Mouse (Mus musculus) retina, postnatal 1 day (tissue): ENCODE measurements around the gene Mrrf.
A peak's percentile ranks its signal among the peaks of the same experiment; 100 is the strongest.

Source experiments
- DNase-seq: peaks from one replicate; pipeline ENCODE4 v3.0.0-alpha.2; 2012

Mrrf gene

DNA sequence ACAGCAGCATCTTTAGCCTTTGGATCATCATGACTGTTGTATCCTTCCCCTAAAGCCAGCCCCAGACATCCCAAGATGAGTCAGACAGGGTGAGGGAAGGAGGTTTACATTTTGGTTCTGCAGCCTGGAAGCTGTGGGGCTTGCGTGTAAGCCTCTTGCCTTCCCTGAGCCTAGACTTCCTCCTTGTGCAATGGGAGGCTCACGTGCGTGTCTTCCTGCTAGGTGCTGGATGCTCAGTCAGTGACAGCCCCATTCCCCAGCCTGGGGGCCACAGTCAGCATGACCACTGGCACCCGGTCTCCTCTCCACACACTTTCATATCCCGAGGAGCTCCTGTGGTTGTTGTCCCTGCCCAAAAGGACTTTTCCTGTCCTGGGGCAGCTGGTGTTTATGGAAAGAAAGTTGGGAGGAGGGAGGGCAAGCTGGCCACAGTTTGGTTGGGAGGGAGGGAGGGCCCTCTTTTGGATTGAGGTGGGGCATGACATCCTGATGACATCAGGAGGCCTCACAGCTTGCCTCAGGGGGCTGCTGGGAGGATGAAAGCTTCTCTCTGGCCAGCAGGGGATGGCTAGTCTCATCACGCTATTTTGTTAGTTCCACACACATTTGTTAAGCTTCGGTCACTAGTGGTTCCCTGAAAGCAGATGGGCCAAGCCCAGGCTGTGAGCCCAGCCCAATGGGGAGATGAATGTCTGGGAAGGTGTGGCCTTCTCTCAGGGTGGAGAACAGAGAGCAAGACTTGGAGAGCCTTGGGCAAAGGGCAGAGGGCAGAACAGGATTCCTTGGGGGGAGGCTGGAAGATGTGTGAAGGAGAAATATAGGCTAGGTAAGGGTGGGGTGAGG is 98.6 kb downstream of the Mrrf start:
- no peak for DNase-seq

DNA sequence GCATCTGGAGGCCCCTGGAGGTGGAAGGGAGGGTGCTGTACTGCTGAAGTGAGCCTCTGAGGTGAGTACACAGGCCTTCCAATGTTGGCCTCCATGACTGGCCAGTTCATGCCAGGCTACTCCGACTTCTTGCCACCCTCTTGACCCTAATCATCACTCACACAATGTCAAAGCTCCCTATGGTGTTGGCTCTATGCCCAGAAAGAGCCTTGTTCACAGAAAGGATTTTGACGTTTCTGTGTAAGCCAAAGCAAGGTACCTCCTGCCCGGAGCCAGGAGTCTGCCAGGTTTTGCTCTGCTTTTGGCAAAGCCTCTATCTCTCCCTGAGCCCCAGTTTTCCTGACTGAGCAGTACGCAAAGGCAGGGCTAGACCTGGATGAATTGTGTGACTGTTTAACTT is 99.7 kb downstream of the Mrrf start:
- peak; percentile 20 for DNase-seq

DNA sequence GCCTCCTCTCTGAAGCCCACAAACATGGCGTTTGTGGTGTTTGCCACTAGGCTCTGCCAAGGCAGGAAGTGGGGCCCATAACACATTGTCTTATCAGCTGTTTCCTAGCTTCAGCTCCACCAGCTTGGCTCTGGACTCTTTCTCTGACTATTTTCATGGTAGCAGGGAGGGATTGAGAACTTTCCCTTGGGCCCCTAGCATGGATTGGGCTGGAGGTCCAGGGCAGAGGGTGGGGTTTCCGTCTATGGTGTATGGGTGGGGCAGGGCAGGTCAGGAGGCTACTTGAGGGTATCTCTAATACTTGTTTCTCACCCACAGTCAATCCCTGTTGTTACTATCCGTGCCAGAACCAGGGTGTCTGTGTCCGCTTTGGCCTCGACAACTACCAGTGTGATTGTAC is 100.7 kb downstream of the Mrrf start:
- DNase-seq = no peak

DNA sequence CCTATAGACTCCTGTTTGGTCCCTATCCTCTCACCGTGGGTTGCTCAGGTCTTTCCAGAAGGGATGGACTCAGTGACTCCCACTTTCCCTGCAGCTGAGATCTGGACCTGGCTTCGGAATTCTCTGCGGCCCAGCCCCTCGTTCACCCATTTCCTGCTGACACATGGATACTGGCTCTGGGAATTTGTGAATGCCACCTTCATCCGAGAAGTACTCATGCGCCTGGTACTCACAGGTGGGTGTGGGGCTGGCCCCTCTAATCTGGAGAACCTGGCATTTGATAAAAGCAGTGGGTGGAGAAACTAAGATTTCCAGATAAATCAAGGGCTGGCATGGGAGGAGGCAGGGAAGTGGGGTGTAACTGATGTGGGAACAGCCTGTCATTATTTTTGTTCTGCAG is 101.4 kb downstream of the Mrrf start:
- no peak for DNase-seq

DNA sequence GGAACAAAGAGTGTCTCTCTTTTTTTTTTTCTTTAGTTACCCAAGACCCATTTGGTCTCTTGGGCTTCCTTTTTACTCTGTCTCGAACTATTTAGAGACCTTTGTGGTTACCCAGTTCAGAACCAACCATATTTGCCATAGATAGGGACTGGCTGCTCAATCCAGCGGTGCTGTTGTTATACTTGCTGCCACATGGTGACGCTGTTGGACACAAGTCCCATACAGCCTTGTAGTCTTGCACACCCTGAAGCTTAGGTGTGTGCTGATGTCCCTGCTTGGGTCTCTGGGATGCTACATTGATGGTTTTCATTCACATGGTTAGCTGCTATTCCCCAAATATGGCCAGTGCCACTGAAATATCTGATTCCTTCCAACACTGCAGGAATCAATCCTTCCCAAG is 102.3 kb downstream of the Mrrf start:
- DNase-seq = no peak

DNA sequence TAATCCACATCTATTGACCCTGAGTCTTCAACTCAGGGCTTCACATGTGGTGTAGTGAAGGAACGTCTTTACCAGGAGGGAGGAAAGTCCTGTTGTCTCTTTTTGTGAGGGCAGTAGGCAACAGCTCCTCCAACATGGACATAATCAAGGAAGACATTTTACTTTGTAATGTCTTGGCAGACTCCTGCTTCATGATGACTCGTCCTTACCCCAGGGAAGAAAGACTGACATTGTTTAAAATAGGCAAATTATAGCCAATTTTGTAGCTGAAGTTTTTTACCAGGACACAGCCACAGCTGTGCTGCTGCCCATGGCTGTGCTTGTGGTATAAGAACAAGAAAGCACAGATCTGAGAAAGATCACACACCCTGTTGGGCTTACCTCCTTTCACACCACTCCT is 102.8 kb downstream of the Mrrf start:
- DNase-seq = no peak
